Comparison of ENCODE assay signal across 8 mouse cellular contexts in genomic region chr13:59927379-59928111, GRCm38 (mm10).
DNase-seq lines count a peak whose midpoint lies in the region; ATAC-seq and TF ChIP-seq lines count a peak whose summit lies in the region.

No protein-coding gene starts in this region.

- 20% methylated on average over 12 of the region's 12 CpGs for WGBS in hindbrain, embryonic 13.5 days
- 34% methylated on average over 12 of the region's 12 CpGs for WGBS in limb, embryonic 14.5 days
- WGBS in heart, embryonic 12.5 days: 59% methylated on average over 12 of the region's 12 CpGs

- H3K9me3 ChIP-seq in hindbrain, embryonic 13.5 days: no peaks in the 10 kb centered on the region
- no peaks in the 10 kb centered on the region for H3K9me3 ChIP-seq in limb, embryonic 14.5 days (ENCODE audit: control insufficient read depth, low read length)
- H3K9me3 ChIP-seq in heart, embryonic 12.5 days (replicated peaks): peaks cover 3% of the 10 kb centered on the region; the same call in 1 of the 2 replicates

- H3K36me3 ChIP-seq in hindbrain, embryonic 13.5 days: no peaks in the 10 kb centered on the region
- H3K36me3 ChIP-seq in limb, embryonic 14.5 days (ENCODE audit: control insufficient read depth, insufficient read depth, low read length): no peaks in the 10 kb centered on the region
- no peaks in the 10 kb centered on the region for H3K36me3 ChIP-seq in heart, embryonic 12.5 days

- no peak overlapping the region for H3K4me3 ChIP-seq in hindbrain, embryonic 13.5 days
- no peak overlapping the region for H3K4me3 ChIP-seq in limb, embryonic 14.5 days (replicated peaks; ENCODE audit: low read length)
- H3K4me3 ChIP-seq in heart, embryonic 12.5 days: no peak overlapping the region

- no peak for TF ChIP-seq POLR2A in limb, embryonic 14.5 days (IDR thresholded peaks at IDR 0.05; ENCODE audit: borderline replicate concordance, extremely low read depth, insufficient read depth, insufficient read length)

- no peaks in the 10 kb centered on the region for H3K27me3 ChIP-seq in hindbrain, embryonic 13.5 days
- H3K27me3 ChIP-seq in limb, embryonic 14.5 days (ENCODE audit: control insufficient read depth, insufficient read depth, low read length): no peaks in the 10 kb centered on the region
- H3K27me3 ChIP-seq in heart, embryonic 12.5 days (replicated peaks): no peaks in the 10 kb centered on the region

- DNase-seq in adrenal gland, postnatal 10 days: peak; percentile 49
- DNase-seq in adrenal gland, postnatal 36 days: no peak
- peak; percentile 52 for DNase-seq in embryo, embryonic 10 days (ENCODE audit: low spot score)
- no peak for DNase-seq in limb, embryonic 14.5 days (ENCODE audit: low spot score)
- no peak for DNase-seq in liver

- peak overlapping the region; percentile 70 for H3K27ac ChIP-seq in hindbrain, embryonic 13.5 days
- peak overlapping the region; percentile 14; the same call in 1 of the 2 replicates for H3K27ac ChIP-seq in limb, embryonic 14.5 days (replicated peaks; ENCODE audit: low read depth, low read length)
- H3K27ac ChIP-seq in heart, embryonic 12.5 days (ENCODE audit: poor library complexity, severe bottlenecking): no peak overlapping the region

- H3K4me2 ChIP-seq in hindbrain, embryonic 13.5 days: 0 out of 2 replicates have a peak overlapping the region, but pooled peaks have one; percentile 6
- H3K4me2 ChIP-seq in limb, embryonic 14.5 days (replicated peaks; ENCODE audit: low read depth, low read length, severe bottlenecking): no peak overlapping the region
- no peak overlapping the region for H3K4me2 ChIP-seq in heart, embryonic 12.5 days

- peak; percentile 87 for ATAC-seq in hindbrain, embryonic 13.5 days (ENCODE audit: low FRiP score)
- ATAC-seq in limb, embryonic 14.5 days (ENCODE audit: low FRiP score, low read depth): peak; percentile 41; the same call in 1 of the 2 replicates
- ATAC-seq in granulocyte monocyte progenitor cell, adult 5-6 weeks (replicated peaks; ENCODE audit: poor library complexity, severe bottlenecking): no peak
- ATAC-seq in heart, embryonic 12.5 days (ENCODE audit: insufficient number of reproducible peaks, low FRiP score): no peak

- no peak overlapping the region for H3K9ac ChIP-seq in hindbrain, embryonic 13.5 days
- no peak overlapping the region for H3K9ac ChIP-seq in limb, embryonic 14.5 days (ENCODE audit: low read depth, low read length, severe bottlenecking)
- H3K9ac ChIP-seq in heart, embryonic 12.5 days: no peak overlapping the region

- peaks cover 19% of the 10 kb centered on the region for H3K4me1 ChIP-seq in hindbrain, embryonic 13.5 days (replicated peaks)
- H3K4me1 ChIP-seq in limb, embryonic 14.5 days (ENCODE audit: control insufficient read depth, insufficient read depth, low read length): peaks cover 12% of the 10 kb centered on the region
- no peaks in the 10 kb centered on the region for H3K4me1 ChIP-seq in heart, embryonic 12.5 days (replicated peaks)

Comparison
In these comparisons a context has a peak if more than half of its experiments do, and no peak if none do; other contexts are left out.
1. DNase-seq: peak in adrenal gland, postnatal 10 days (single experiment) and embryo, embryonic 10 days (single experiment); none in adrenal gland, postnatal 36 days (0 of 2), limb, embryonic 14.5 days (single experiment) and liver (single experiment).
2. ATAC-seq: peak in hindbrain, embryonic 13.5 days (single experiment) and limb, embryonic 14.5 days (single experiment); none in granulocyte monocyte progenitor cell, adult 5-6 weeks (single experiment) and heart, embryonic 12.5 days (single experiment).